Mouse (Mus musculus) hindbrain, embryonic 16.5 days (tissue): ENCODE data around the gene Defb25. TPM values are rescaled to one million over a fixed set of nuclear protein-coding genes. Genes with fewer than 3 reads are reported as not detected.

Experiments used
- ATAC-seq: fragments of 200-750 bp; cut with Nextera tagmentation; 2 replicates; pipeline ENCODE4 v1.8.0; 2017; ENCODE audit warnings: moderate TSS enrichment, moderate library complexity
- H3K27ac ChIP-seq: fragments of 300-500 bp; sonication (generic); 2 replicates; pipeline ENCODE4 v1.5.1; 2014; ENCODE audit warnings: low read depth, mild to moderate bottlenecking, control low read depth, low read length, moderate library complexity
- H3K27me3 ChIP-seq: fragments of 300-500 bp; sonication (generic); replicated peaks from 2 replicates; pipeline ENCODE4 v1.6.1; 2014; ENCODE audit warnings: low read length; ENCODE audit not compliant: control insufficient read depth, insufficient read depth
- H3K36me3 ChIP-seq: fragments of 300-500 bp; sonication (generic); 2 replicates; pipeline ENCODE4 v1.6.1; 2014; ENCODE audit warnings: mild to moderate bottlenecking, low read length, moderate library complexity, mixed read lengths; ENCODE audit not compliant: control insufficient read depth, insufficient read depth
- H3K4me1 ChIP-seq: fragments of 300-500 bp; sonication (generic); 2 replicates; pipeline ENCODE4 v1.6.1; 2014; ENCODE audit warnings: low read depth, low read length; ENCODE audit not compliant: control insufficient read depth, insufficient read depth
- H3K4me2 ChIP-seq: fragments of 300-500 bp; sonication (generic); 2 replicates; pipeline ENCODE4 v1.6.1; 2014; ENCODE audit warnings: mild to moderate bottlenecking, low read length, control low read depth, moderate library complexity
- H3K4me3 ChIP-seq: fragments of 300-500 bp; sonication (generic); 2 replicates; pipeline ENCODE4 v1.5.1; 2014; ENCODE audit warnings: mild to moderate bottlenecking, low read length, control low read depth, moderate library complexity
- H3K9ac ChIP-seq: fragments of 300-500 bp; sonication (generic); 2 replicates; pipeline ENCODE4 v1.6.1; 2014; ENCODE audit warnings: low read depth, mild to moderate bottlenecking, control low read depth, low read length, moderate library complexity
- H3K9me3 ChIP-seq: fragments of 300-500 bp; sonication (generic); 2 replicates; pipeline ENCODE4 v1.6.1; 2014; ENCODE audit warnings: mild to moderate bottlenecking, low read length, moderate library complexity; ENCODE audit not compliant: control insufficient read depth
- WGBS: fragments of 180-500 bp; shearing (Covaris S2); extraction: QIAGEN DNeasy Blood & Tissue Kit; methylation state at CpG from one replicate; pipeline ENCODE4 v1.1.7; 2014; 5-methylcytosine and 5-hydroxymethylcytosine counted together
- polyA plus RNA-seq: library from polyadenylated mRNA; unstranded; fragments of >200 nt; fragmentation: Nextera tagmentation; extraction: Ambion mirVana; gene quantifications from 2 replicates; pipeline ENCODE4 v1.2.1, GENCODE M21; 2015

Gene Defb25
- polyA plus RNA-seq, 1 experiment from 2014 or later = not detected

- peaks cover 12% of the 10 kb centered on the region for H3K4me1 ChIP-seq
- H3K27ac ChIP-seq = peak overlapping the region; percentile 89
- H3K27me3 ChIP-seq = no peaks in the 10 kb centered on the region
- peak overlapping the region; percentile 51 for H3K4me2 ChIP-seq
- WGBS = 31% methylated on average over 14 of the region's 14 CpGs
- H3K9me3 ChIP-seq = no peaks in the 10 kb centered on the region
- peak; percentile 95 for ATAC-seq
- no peaks in the 10 kb centered on the region for H3K36me3 ChIP-seq
- peak overlapping the region; percentile 57 for H3K9ac ChIP-seq
- H3K4me3 ChIP-seq = no peak overlapping the region
Measured at GRCm38 (mm10) chr2:152653874-152654715, 31.2 kb upstream of the Defb25 start.

- Histone ChIP-seq H3K4me1 (peaks cover 12% of the 10 kb centered on the region), H3K4me2 (no peak overlapping the region), H3K9me3 (no peaks in the 10 kb centered on the region), H3K36me3 (no peaks in the 10 kb centered on the region), H3K9ac (no peak overlapping the region), H3K4me3 (no peak overlapping the region), H3K27ac (no peak overlapping the region; the same call in 1 of the 2 replicates), H3K27me3 (no peaks in the 10 kb centered on the region)
- WGBS = 72% methylated on average over 10 of the region's 10 CpGs
- ATAC-seq = no peak
Measured at GRCm38 (mm10) chr2:152652901-152653620, 30.2 kb upstream of the Defb25 start.

- Histone ChIP-seq H3K27ac (no peak overlapping the region), H3K27me3 (no peaks in the 10 kb centered on the region), H3K9me3 (no peaks in the 10 kb centered on the region), H3K4me1 (peaks cover 5% of the 10 kb centered on the region; the same call in 1 of the 2 replicates), H3K9ac (peak overlapping the region; percentile 6; the same call in 1 of the 2 replicates), H3K4me3 (no peak overlapping the region), H3K36me3 (no peaks in the 10 kb centered on the region), H3K4me2 (no peak overlapping the region)
- 9% methylated on average over 11 of the region's 11 CpGs for WGBS
- no peak for ATAC-seq
Measured at GRCm38 (mm10) chr2:152639406-152640113, 16.7 kb upstream of the Defb25 start.

- Histone ChIP-seq H3K4me2 (no peak overlapping the region), H3K36me3 (no peaks in the 10 kb centered on the region), H3K4me1 (peaks cover 5% of the 10 kb centered on the region; the same call in 1 of the 2 replicates), H3K27ac (no peak overlapping the region), H3K27me3 (no peaks in the 10 kb centered on the region), H3K9me3 (no peaks in the 10 kb centered on the region), H3K9ac (no peak overlapping the region), H3K4me3 (no peak overlapping the region)
- no peak for ATAC-seq
- 53% methylated on average over 6 of the region's 6 CpGs for WGBS
Measured at GRCm38 (mm10) chr2:152638865-152639264, 16.0 kb upstream of the Defb25 start.

- H3K4me1 ChIP-seq = peaks cover 5% of the 10 kb centered on the region; the same call in 1 of the 2 replicates
- H3K4me2 ChIP-seq = no peak overlapping the region
- H3K4me3 ChIP-seq = no peak overlapping the region
- no peaks in the 10 kb centered on the region for H3K9me3 ChIP-seq
- 89% methylated on average over 4 of the region's 4 CpGs for WGBS
- no peak for ATAC-seq
- H3K9ac ChIP-seq = no peak overlapping the region
- no peaks in the 10 kb centered on the region for H3K27me3 ChIP-seq
- no peak overlapping the region for H3K27ac ChIP-seq
- no peaks in the 10 kb centered on the region for H3K36me3 ChIP-seq
Measured at GRCm38 (mm10) chr2:152637381-152637780, 14.5 kb upstream of the Defb25 start.

- Histone ChIP-seq H3K4me2 (no peak overlapping the region), H3K4me3 (no peak overlapping the region), H3K27ac (no peak overlapping the region), H3K9me3 (no peaks in the 10 kb centered on the region), H3K4me1 (peaks cover 5% of the 10 kb centered on the region; the same call in 1 of the 2 replicates), H3K27me3 (no peaks in the 10 kb centered on the region), H3K36me3 (no peaks in the 10 kb centered on the region), H3K9ac (no peak overlapping the region)
- WGBS = 79% methylated on average over 6 of the region's 6 CpGs
- ATAC-seq = no peak
Measured at GRCm38 (mm10) chr2:152637006-152637322, 14.1 kb upstream of the Defb25 start.

GRCm38 (mm10) chr2:152636246-152637005, 13.6 kb upstream of the Defb25 start:
- 68% methylated on average over 23 of the region's 23 CpGs for WGBS
- Histone ChIP-seq H3K27me3 (no peaks in the 10 kb centered on the region), H3K4me2 (no peak overlapping the region), H3K9me3 (no peaks in the 10 kb centered on the region), H3K27ac (no peak overlapping the region), H3K4me1 (peaks cover 5% of the 10 kb centered on the region; the same call in 1 of the 2 replicates), H3K9ac (no peak overlapping the region), H3K36me3 (no peaks in the 10 kb centered on the region), H3K4me3 (no peak overlapping the region)
- no peak for ATAC-seq

- Histone ChIP-seq H3K4me1 (no peaks in the 10 kb centered on the region), H3K4me3 (no peak overlapping the region), H3K27ac (no peak overlapping the region), H3K27me3 (0 out of 2 replicates have a peak, but pooled peaks cover 2% of the 10 kb centered on the region), H3K4me2 (no peak overlapping the region), H3K36me3 (no peaks in the 10 kb centered on the region), H3K9me3 (no peaks in the 10 kb centered on the region), H3K9ac (no peak overlapping the region)
- WGBS = 78% methylated on average over 29 of the region's 29 CpGs
- no peak for ATAC-seq
Measured at GRCm38 (mm10) chr2:152634311-152634710, 11.5 kb upstream of the Defb25 start.
